Mouse (Mus musculus) c-Kit-negative CD71-positive TER-119-positive erythroid progenitor cells, embryonic 14.5 days (primary cell): Measurements from ENCODE around the gene Nr5a2.

Experiments used
- DNase-seq: peaks from one replicate; pipeline ENCODE4 v3.0.0-alpha.2; 2013; ENCODE audit warnings: low read depth, low spot score

Nr5a2 gene

GRCm38 (mm10) chr1:136910144-136910543, 50.1 kb downstream of the Nr5a2 start:
- no peak for DNase-seq

- DNase-seq: no peak
Measured at GRCm38 (mm10) chr1:136909494-136910037, 50.7 kb downstream of the Nr5a2 start.

GRCm38 (mm10) chr1:136898130-136898529, 62.1 kb downstream of the Nr5a2 start:
- no peak for DNase-seq

- DNase-seq: no peak
Measured at GRCm38 (mm10) chr1:136896351-136896750, 63.9 kb downstream of the Nr5a2 start.

- no peak for DNase-seq
Measured at GRCm38 (mm10) chr1:136895877-136896276, 64.4 kb downstream of the Nr5a2 start.

- DNase-seq: no peak
Measured at GRCm38 (mm10) chr1:136894753-136895152, 65.5 kb downstream of the Nr5a2 start.

- DNase-seq: no peak
Measured at GRCm38 (mm10) chr1:136893162-136893561, 67.1 kb downstream of the Nr5a2 start.

GRCm38 (mm10) chr1:136890439-136890838, 69.8 kb downstream of the Nr5a2 start:
- no peak for DNase-seq

- DNase-seq: no peak
Measured at GRCm38 (mm10) chr1:136888704-136889103, 71.5 kb downstream of the Nr5a2 start.

GRCm38 (mm10) chr1:136886678-136887077, 73.6 kb downstream of the Nr5a2 start:
- no peak for DNase-seq

GRCm38 (mm10) chr1:136883458-136884174, 76.6 kb downstream of the Nr5a2 start:
- no peak for DNase-seq

GRCm38 (mm10) chr1:136880260-136880659, 80.0 kb downstream of the Nr5a2 start:
- DNase-seq: no peak

- DNase-seq: no peak
Measured at GRCm38 (mm10) chr1:136875006-136875405, 85.2 kb downstream of the Nr5a2 start.

GRCm38 (mm10) chr1:136868955-136869354, 91.3 kb downstream of the Nr5a2 start:
- DNase-seq: no peak

- DNase-seq: no peak
Measured at GRCm38 (mm10) chr1:136868285-136868684, 92.0 kb downstream of the Nr5a2 start.

GRCm38 (mm10) chr1:136866481-136867092, 93.7 kb downstream of the Nr5a2 start:
- DNase-seq: no peak

- no peak for DNase-seq
Measured at GRCm38 (mm10) chr1:136863209-136863608, 97.0 kb downstream of the Nr5a2 start.

- DNase-seq: no peak
Measured at GRCm38 (mm10) chr1:136859454-136859853, 100.8 kb downstream of the Nr5a2 start.

GRCm38 (mm10) chr1:136858724-136859123, 101.5 kb downstream of the Nr5a2 start:
- DNase-seq: no peak

GRCm38 (mm10) chr1:136856104-136856503, 104.1 kb downstream of the Nr5a2 start:
- DNase-seq: no peak

- no peak for DNase-seq
Measured at GRCm38 (mm10) chr1:136848791-136849190, 111.5 kb downstream of the Nr5a2 start.

GRCm38 (mm10) chr1:136846081-136846480, 114.2 kb downstream of the Nr5a2 start:
- no peak for DNase-seq

- DNase-seq: no peak
Measured at GRCm38 (mm10) chr1:136845341-136845740, 114.9 kb downstream of the Nr5a2 start.
